Mouse (Mus musculus): ENCODE data around the gene Zmiz1. TPM values are rescaled to one million over a fixed set of nuclear protein-coding genes. Genes with fewer than 3 reads are reported as not detected.

Zmiz1 gene
- total RNA-seq, 1 experiment from 2014 or later: 153 TPM

GRCm38 (mm10) chr14:25472981-25473649 lies 14.1 kb downstream of the Zmiz1 start:
- DNase-seq: no peak

GRCm38 (mm10) chr14:25474017-25474416 lies 15.0 kb downstream of the Zmiz1 start:
- DNase-seq: no peak

GRCm38 (mm10) chr14:25474732-25475131 lies 15.7 kb downstream of the Zmiz1 start:
- no peak for DNase-seq

- DNase-seq: no peak
Observed at GRCm38 (mm10) chr14:25476048-25476447, 17.1 kb downstream of the Zmiz1 start.

GRCm38 (mm10) chr14:25476453-25476852 lies 17.5 kb downstream of the Zmiz1 start:
- DNase-seq: no peak

- no peak for DNase-seq
Observed at GRCm38 (mm10) chr14:25477268-25477667, 18.3 kb downstream of the Zmiz1 start.

- DNase-seq: no peak
Observed at GRCm38 (mm10) chr14:25478257-25478656, 19.3 kb downstream of the Zmiz1 start.

GRCm38 (mm10) chr14:25478755-25479154 lies 19.8 kb downstream of the Zmiz1 start:
- DNase-seq: no peak

- DNase-seq: peak; percentile 37
Observed at GRCm38 (mm10) chr14:25479841-25480252, 20.9 kb downstream of the Zmiz1 start.

GRCm38 (mm10) chr14:25480443-25480842 lies 21.5 kb downstream of the Zmiz1 start:
- DNase-seq: no peak

- peak; percentile 75 for DNase-seq
Observed at GRCm38 (mm10) chr14:25480916-25481666, 22.1 kb downstream of the Zmiz1 start.

- DNase-seq: no peak
Observed at GRCm38 (mm10) chr14:25481667-25482331, 22.8 kb downstream of the Zmiz1 start.

- no peak for DNase-seq
Observed at GRCm38 (mm10) chr14:25482404-25482803, 23.4 kb downstream of the Zmiz1 start.

- no peak for DNase-seq
Observed at GRCm38 (mm10) chr14:25483285-25483684, 24.3 kb downstream of the Zmiz1 start.

GRCm38 (mm10) chr14:25484049-25484448 lies 25.1 kb downstream of the Zmiz1 start:
- DNase-seq: no peak

GRCm38 (mm10) chr14:25486220-25486619 lies 27.2 kb downstream of the Zmiz1 start:
- DNase-seq: no peak

GRCm38 (mm10) chr14:25486742-25487469 lies 27.9 kb downstream of the Zmiz1 start:
- no peak for DNase-seq

GRCm38 (mm10) chr14:25487470-25487955 lies 28.5 kb downstream of the Zmiz1 start:
- DNase-seq: no peak

GRCm38 (mm10) chr14:25488097-25488613 lies 29.2 kb downstream of the Zmiz1 start:
- DNase-seq: peak; percentile 50

GRCm38 (mm10) chr14:25489336-25490078 lies 30.5 kb downstream of the Zmiz1 start:
- peak; percentile 68 for DNase-seq

GRCm38 (mm10) chr14:25491961-25492360 lies 33.0 kb downstream of the Zmiz1 start:
- no peak for DNase-seq

Data from adrenal gland, postnatal 25 days (tissue).